Mouse (Mus musculus) MEL (cell line): ENCODE results near the gene Mob3b. TPM values are rescaled to one million over a fixed set of nuclear protein-coding genes. Genes with fewer than 3 reads are reported as not detected.

ENCODE experiments used
- DNase-seq: peaks from one replicate; pipeline ENCODE4 v3.0.0; 2011; ENCODE audit warnings: low read depth, low spot score
- H3K27ac ChIP-seq: 2 replicates; pipeline ENCODE4 v1.5.1; 2012; ENCODE audit warnings: low read depth, mild to moderate bottlenecking, control low read depth, low read length, moderate library complexity; ENCODE audit not compliant: control insufficient read depth
- H3K27me3 ChIP-seq, 2 experiments: fragments of 150-350 bp in 1 of 2; sonication (generic) in 1 of 2; 2 replicates each; pipeline ENCODE4 v1.6.1; 2012; ENCODE audit warnings: low read length in 2 of 2, mild to moderate bottlenecking in 2 of 2, improper control_type of control experiment in 1 of 2, moderate library complexity in 1 of 2; ENCODE audit not compliant: insufficient read depth in 2 of 2, control insufficient read depth in 1 of 2
- H3K36me3 ChIP-seq, 2 experiments: 2 replicates each; pipeline ENCODE4 v1.6.1; 2012 to 2014; ENCODE audit warnings: low read length in 2 of 2, improper control_type of control experiment in 1 of 2, inconsistent platforms in 1 of 2, mild to moderate bottlenecking in 1 of 2; ENCODE audit not compliant: insufficient read depth in 2 of 2, control insufficient read depth in 1 of 2
- H3K4me1 ChIP-seq, 2 experiments: fragments of 150-350 bp in 1 of 2; sonication (generic) in 1 of 2; 2 replicates each; pipeline ENCODE4 v1.6.1; 2012; ENCODE audit warnings: low read length in 2 of 2, improper control_type of control experiment in 1 of 2, mild to moderate bottlenecking in 1 of 2; ENCODE audit not compliant: insufficient read depth in 2 of 2, control insufficient read depth in 1 of 2
- H3K4me3 ChIP-seq, 2 experiments: fragments of 150-350 bp in 1 of 2; sonication (generic) in 1 of 2; 2 replicates each; pipeline ENCODE4 v1.5.1; 2012; ENCODE audit warnings: low read depth in 2 of 2, low read length in 2 of 2, mild to moderate bottlenecking in 2 of 2, moderate library complexity in 2 of 2, control low read depth in 1 of 2, improper control_type of control experiment in 1 of 2; ENCODE audit not compliant: control insufficient read depth in 1 of 2, insufficient read depth in 1 of 2
- H3K79me2 ChIP-seq: 2 replicates; pipeline ENCODE4 v1.6.1; 2012; ENCODE audit warnings: mild to moderate bottlenecking, low read length, moderate library complexity; ENCODE audit not compliant: control insufficient read depth, poor library complexity, insufficient read depth
- H3K9ac ChIP-seq: 2 replicates; pipeline ENCODE4 v1.6.1; 2012; ENCODE audit warnings: low read depth, mild to moderate bottlenecking, control low read depth, low read length, moderate library complexity; ENCODE audit not compliant: control insufficient read depth, poor library complexity, severe bottlenecking
- H3K9me3 ChIP-seq: fragments of 150-350 bp; sonication (generic); replicated peaks from 2 replicates; pipeline ENCODE4 v1.6.1; 2012; ENCODE audit warnings: mild to moderate bottlenecking, low read length, improper control_type of control experiment, moderate library complexity; ENCODE audit not compliant: insufficient read depth
- CHD1 ChIP-seq: IDR thresholded peaks from 2 replicates; pipeline ENCODE4 v1.6.1; 2012; ENCODE audit warnings: low read depth, mild to moderate bottlenecking, inconsistent platforms, low read length, improper control_type of control experiment
- CHD2 ChIP-seq: IDR thresholded peaks from 2 replicates; pipeline ENCODE4 v1.6.1; 2011; ENCODE audit warnings: low read length, improper control_type of control experiment
- CTCF ChIP-seq, 3 experiments: IDR thresholded peaks in 2 of 3; conservative IDR thresholded peaks in 1 of 3; 2 replicates each; pipeline ENCODE4 v1.5.1; 2011 to 2012; ENCODE audit warnings: low read length in 3 of 3, low read depth in 2 of 3, mild to moderate bottlenecking in 2 of 3, improper control_type of control experiment in 1 of 3, inconsistent platforms in 1 of 3, mixed read lengths in 1 of 3, moderate library complexity in 1 of 3; ENCODE audit not compliant: control insufficient read depth in 1 of 3, insufficient read depth in 1 of 3, poor library complexity in 1 of 3, severe bottlenecking in 1 of 3
- ELF1 ChIP-seq: IDR thresholded peaks from 2 replicates; pipeline ENCODE4 v1.6.1; 2014; ENCODE audit warnings: low read depth, mild to moderate bottlenecking, inconsistent platforms, low read length, improper control_type of control experiment, moderate library complexity
- EP300 ChIP-seq, 2 experiments: IDR thresholded peaks; 2 replicates each; pipeline ENCODE4 v1.6.1; 2011; ENCODE audit warnings: improper control_type of control experiment in 2 of 2, low read length in 2 of 2, low read depth in 1 of 2, mild to moderate bottlenecking in 1 of 2
- GATA1 ChIP-seq: IDR thresholded peaks from 2 replicates; pipeline ENCODE4 v1.6.1; 2011; ENCODE audit warnings: low read depth, low read length, improper control_type of control experiment
- MAZ ChIP-seq: IDR thresholded peaks from 2 replicates; pipeline ENCODE4 v1.6.1; 2012; ENCODE audit warnings: low read depth, mild to moderate bottlenecking, inconsistent platforms, low read length, improper control_type of control experiment
- MEF2A ChIP-seq: IDR thresholded peaks from 2 replicates; pipeline ENCODE4 v1.6.1; 2014; ENCODE audit warnings: low read depth, mild to moderate bottlenecking, inconsistent platforms, low read length, improper control_type of control experiment; ENCODE audit not compliant: poor library complexity, insufficient replicate concordance, severe bottlenecking; ENCODE audit errors: extremely low read depth
- MYB ChIP-seq: IDR thresholded peaks from 2 replicates; pipeline ENCODE4 v1.6.1; 2011; ENCODE audit warnings: mild to moderate bottlenecking, low read depth, low read length, improper control_type of control experiment
- MYC ChIP-seq: IDR thresholded peaks from 2 replicates; pipeline ENCODE4 v1.6.1; 2011; ENCODE audit warnings: low read depth, mild to moderate bottlenecking, low read length, improper control_type of control experiment, moderate library complexity
- NELFE ChIP-seq: IDR thresholded peaks from 2 replicates; pipeline ENCODE4 v1.6.1; 2011; ENCODE audit warnings: low read depth, low read length, improper control_type of control experiment
- POLR2AphosphoS2 ChIP-seq: IDR thresholded peaks from 2 replicates; pipeline ENCODE4 v1.6.1; 2011; ENCODE audit warnings: low read length, improper control_type of control experiment
- POLR2AphosphoS5 ChIP-seq: IDR thresholded peaks from 2 replicates; pipeline ENCODE4 v1.6.1; 2012; ENCODE audit warnings: low read depth, borderline replicate concordance, mild to moderate bottlenecking, inconsistent platforms, low read length, moderate library complexity, mixed read lengths
- RAD21 ChIP-seq: IDR thresholded peaks from 2 replicates; pipeline ENCODE4 v1.6.1; 2011; ENCODE audit warnings: mild to moderate bottlenecking, low read depth, low read length, improper control_type of control experiment
- RCOR1 ChIP-seq: IDR thresholded peaks from 2 replicates; pipeline ENCODE4 v1.6.1; 2012; ENCODE audit warnings: low read depth, mild to moderate bottlenecking, inconsistent platforms, low read length, improper control_type of control experiment
- SIN3A ChIP-seq: IDR thresholded peaks from 2 replicates; pipeline ENCODE4 v1.6.1; 2012; ENCODE audit warnings: low read length, improper control_type of control experiment, inconsistent platforms
- TAL1 ChIP-seq: IDR thresholded peaks from 2 replicates; pipeline ENCODE4 v1.6.1; 2012; ENCODE audit warnings: mild to moderate bottlenecking, inconsistent platforms, low read length, moderate library complexity, mixed read lengths
- TBP ChIP-seq: IDR thresholded peaks from 2 replicates; pipeline ENCODE4 v1.8.0; 2011; ENCODE audit warnings: low read depth, low read length, improper control_type of control experiment
- UBTF ChIP-seq: IDR thresholded peaks from 2 replicates; pipeline ENCODE4 v1.6.1; 2012; ENCODE audit warnings: low read depth, mild to moderate bottlenecking, inconsistent platforms, low read length, improper control_type of control experiment, moderate library complexity, borderline replicate concordance; ENCODE audit not compliant: insufficient read depth
- USF1 ChIP-seq: IDR thresholded peaks from 2 replicates; pipeline ENCODE4 v1.6.1; 2014; ENCODE audit warnings: low read depth, mild to moderate bottlenecking, inconsistent platforms, low read length, improper control_type of control experiment, moderate library complexity
- USF2 ChIP-seq, 2 experiments: IDR thresholded peaks; 2 replicates each; pipeline ENCODE4 v1.6.1; 2011 to 2012; ENCODE audit warnings: improper control_type of control experiment in 2 of 2, low read length in 2 of 2, borderline replicate concordance in 1 of 2, inconsistent platforms in 1 of 2, low read depth in 1 of 2, mild to moderate bottlenecking in 1 of 2; ENCODE audit not compliant: insufficient read depth in 1 of 2
- polyA plus RNA-seq, 2 experiments: library from polyadenylated mRNA; stranded (reverse) in 1 of 2; unstranded in 1 of 2; fragments of >175 nt in 1 of 2; fragments of >200 nt in 1 of 2; gene quantifications; 2 replicates each; pipeline versions ENCODE4 v1.2.1 to v1.2.4; 2012; ENCODE audit warnings: low replicate concordance in 2 of 2, low read depth in 1 of 2; ENCODE audit not compliant: insufficient read length in 2 of 2, insufficient read depth in 1 of 2, missing spikeins in 1 of 2
- total RNA-seq: library from RNA; depleted of rRNA; stranded (reverse); fragments of 300-350 nt; gene quantifications from 2 replicates; pipeline ENCODE4 v1.2.3, GENCODE M21; 2012

Mob3b gene
- total and polyA plus RNA-seq, 3 experiments, result 3.8 to 4.2 TPM; not detected in 1

GRCm38 (mm10) chr4:35089321-35090316 lies 67.7 kb downstream of the Mob3b start:
- no peaks in the 10 kb centered on the region for H3K4me1 ChIP-seq
- TF ChIP-seq RCOR1 (no peak), RAD21 (no peak), EP300 (IDR thresholded peaks at IDR 0.05; ENCODE audit: low read depth in 1 of 2, low read length in 2 of 2) (no peak), CHD2 (no peak), USF2 (IDR thresholded peaks at IDR 0.05; ENCODE audit: borderline replicate concordance in 1 of 2, insufficient read depth in 1 of 2, low read depth in 1 of 2, low read length in 2 of 2) (no peak), MYB (no peak), SIN3A (no peak), TAL1 (no peak), ELF1 (no peak), GATA1 (no peak), POLR2AphosphoS2 (no peak), TBP (no peak), MEF2A (no peak), USF1 (no peak), MYC (no peak), MAZ (no peak)
- TF ChIP-seq, all 39 proteins: peak for 0
- H3K9me3 ChIP-seq, result no peaks in the 10 kb centered on the region
- no peak for DNase-seq
- no peaks in the 10 kb centered on the region for H3K36me3 ChIP-seq
- H3K9ac ChIP-seq, result no peak overlapping the region
- H3K4me3 ChIP-seq, result no peak overlapping the region
- H3K27me3 ChIP-seq, result no peaks in the 10 kb centered on the region
- H3K79me2 ChIP-seq, result no peaks in the 10 kb centered on the region
- H3K27ac ChIP-seq, result no peak overlapping the region

- no peaks in the 10 kb centered on the region for H3K36me3 ChIP-seq
- no peak for DNase-seq
- H3K4me1 ChIP-seq, result no peaks in the 10 kb centered on the region
- H3K27ac ChIP-seq, result no peak overlapping the region
- TF ChIP-seq POLR2AphosphoS5 (no peak), UBTF (no peak), CHD1 (no peak), CTCF (IDR thresholded peaks at IDR 0.05 in 2 of 3, conservative IDR thresholded peaks at IDR 0.05 in 1 of 3; ENCODE audit: control insufficient read depth in 1 of 3, insufficient read depth in 1 of 3, low read depth in 2 of 3, low read length in 3 of 3, poor library complexity in 1 of 3, severe bottlenecking in 1 of 3) (no peak), TAL1 (no peak), MYB (no peak), NELFE (no peak), MEF2A (no peak)
- TF ChIP-seq, all 39 proteins: peak for 0
- Histone ChIP-seq H3K79me2 (no peaks in the 10 kb centered on the region), H3K4me3 (no peak overlapping the region), H3K9ac (no peak overlapping the region), H3K9me3 (no peaks in the 10 kb centered on the region), H3K27me3 (no peaks in the 10 kb centered on the region)
These were observed 71.1 kb downstream of the Mob3b start for GRCm38 (mm10) chr4:35086067-35086700.
